Comparison of ENCODE assay signal across 17 mouse cellular contexts in genomic region chr2:157799533-157799932, GRCm38 (mm10).
"Had no signal": no experiment of that assay in that cellular context is flagged by ENCODE, and none has a peak within 500 bp of the region (broad histone marks: within the 10 kb centered on the region; RNA-seq: fewer than 3 reads in every experiment).

No protein-coding gene starts in this region.

- H3K4me2 ChIP-seq: limb, embryonic 15.5 days; liver, embryonic 12.5 days; lung, embryonic 14.5 days; midbrain, embryonic 11.5 days; neural tube, embryonic 12.5 days had no signal

- H3K9me3 ChIP-seq: limb, embryonic 15.5 days; liver, embryonic 12.5 days; neural tube, embryonic 12.5 days had no signal

- H3K27ac ChIP-seq: kidney, postnatal 0 days; layer of hippocampus, adult 2 months; limb, embryonic 15.5 days; liver, embryonic 12.5 days; neural tube, embryonic 12.5 days had no signal

- ATAC-seq: liver, embryonic 12.5 days had no signal

- DNase-seq: kidney, adult 11 months; kidney, adult 9 months; kidney, postnatal 36 days; lung, embryonic 14.5 days; lung, postnatal 10 days; lung, postnatal 4 days; right cerebral cortex, postnatal 4 days; spleen, adult 18-20 months; thymus, adult 18-20 months; thymus, postnatal 14 days had no signal

- H3K9ac ChIP-seq: limb, embryonic 15.5 days; liver, embryonic 12.5 days; lung, embryonic 14.5 days; neural tube, embryonic 12.5 days had no signal

- H3K4me3 ChIP-seq: layer of hippocampus, adult 2 months; limb, embryonic 15.5 days; liver, embryonic 12.5 days; myocyte; neural tube, embryonic 12.5 days had no signal

- H3K27me3 ChIP-seq: limb, embryonic 15.5 days; liver, embryonic 12.5 days had no signal
